Mouse (Mus musculus) layer of hippocampus, adult 2 months (tissue): Measurements from ENCODE around the gene Acp6. TPM values are rescaled to one million over a fixed set of nuclear protein-coding genes. Genes with fewer than 3 reads are reported as not detected.
"Not testable (repeated sequence)": the region's sequence is repeated elsewhere in the genome, so short reads cannot be mapped to it uniquely, and the experiment has no call there.

Experiments
- DNase-seq, 2 experiments: peaks; one replicate each; pipeline ENCODE4 v3.0.0; 2022; ENCODE audit warnings: low spot score in 2 of 2
- H3K27ac ChIP-seq: fragments of 200-600 bp; 2 replicates; pipeline ENCODE4 v1.8.1; 2022
- H3K4me3 ChIP-seq: fragments of 200-600 bp; 2 replicates; pipeline ENCODE4 v1.8.1; 2022; ENCODE audit warnings: mild to moderate bottlenecking
- CTCF ChIP-seq: fragments of 200-600 bp; conservative IDR thresholded peaks from 2 replicates; pipeline ENCODE4 v1.8.1; 2022; ENCODE audit warnings: antibody characterized with exemption, mild to moderate bottlenecking, moderate library complexity
- long read RNA-seq, 2 experiments: library from polyadenylated mRNA; stranded (forward); transcript quantifications; one replicate each; pipeline ENCODE4 v2.0.0; 2021; ENCODE audit warnings: borderline mapping rate in 2 of 2
- total RNA-seq, 2 experiments: library from RNA; stranded (reverse); gene quantifications; 2 replicates each; pipeline ENCODE4 v1.2.3; 2021

Gene Acp6
- total RNA-seq = 10 to 100 TPM; 35.9 to 37.7 TPM
- long read RNA-seq, experiment 1, transcript Acp6-201 (10 exons, 1,754 nt) = major isoform, 9 of 26 reads
- long read RNA-seq, experiment 1, partial matches to known transcripts = 2 of 26 reads
- long read RNA-seq, experiment 1, other reads (novel, unspliced or antisense) = 12 of 26 reads
- long read RNA-seq, experiment 2, transcript Acp6-201 (10 exons, 1,754 nt) = major isoform, 16 of 41 reads
- long read RNA-seq, experiment 2, partial matches to known transcripts = 2 of 41 reads
- long read RNA-seq, experiment 2, other reads (novel, unspliced or antisense) = 17 of 41 reads

DNA sequence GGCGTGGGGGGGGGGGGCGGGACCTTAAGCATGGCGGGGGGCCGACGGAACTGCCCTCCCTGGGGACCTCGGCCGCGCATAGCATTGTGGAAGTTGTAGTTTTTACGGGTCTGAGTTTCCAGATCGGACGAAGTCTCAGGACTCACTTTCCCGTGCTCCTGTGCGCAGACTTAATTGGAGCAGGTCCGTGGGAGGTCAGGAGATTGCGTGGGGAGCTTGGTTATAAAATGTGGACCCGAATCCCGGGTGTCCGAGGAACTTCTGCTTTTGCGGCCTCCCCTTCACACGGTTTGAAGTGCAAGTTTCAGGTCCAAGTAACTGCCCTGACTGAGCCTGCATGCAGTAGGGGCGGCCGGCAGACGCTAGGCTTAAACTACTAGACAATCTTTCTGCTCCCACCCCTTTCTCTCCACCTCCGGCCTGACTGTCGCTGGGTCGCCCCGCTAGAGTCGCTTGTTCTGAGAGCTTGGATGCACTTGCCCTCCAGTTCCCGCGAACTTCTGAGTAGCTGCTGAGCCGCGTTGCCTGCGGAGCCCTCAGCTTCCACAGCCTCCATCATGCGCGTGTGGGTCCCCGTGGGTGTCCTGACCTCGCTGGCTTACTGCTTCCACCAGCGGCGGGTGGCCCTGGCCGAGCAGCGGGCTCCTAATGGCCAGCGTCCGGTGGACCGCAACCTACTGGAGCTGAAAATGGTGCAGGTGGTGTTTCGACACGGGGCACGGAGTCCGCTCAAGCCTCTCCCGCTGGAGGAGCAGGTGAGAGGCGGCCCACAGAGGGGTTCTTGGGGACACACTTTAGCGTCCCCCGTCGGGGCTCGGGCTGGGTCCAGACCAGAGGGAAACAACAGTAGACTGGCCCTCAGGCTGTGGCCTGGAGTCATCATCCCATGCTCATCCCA lies at the start of gene Acp6:
Gene Acp6, plus strand, starts transcription at position 167 of the 898 bp plus-strand sequence.
- peak within 1 kb of the TSS; percentile 85 for H3K27ac ChIP-seq
- DNase-seq = peak; percentile 87 to 94
- H3K4me3 ChIP-seq = peak within 1 kb of the TSS; percentile 68
- no peak for TF ChIP-seq CTCF

DNA sequence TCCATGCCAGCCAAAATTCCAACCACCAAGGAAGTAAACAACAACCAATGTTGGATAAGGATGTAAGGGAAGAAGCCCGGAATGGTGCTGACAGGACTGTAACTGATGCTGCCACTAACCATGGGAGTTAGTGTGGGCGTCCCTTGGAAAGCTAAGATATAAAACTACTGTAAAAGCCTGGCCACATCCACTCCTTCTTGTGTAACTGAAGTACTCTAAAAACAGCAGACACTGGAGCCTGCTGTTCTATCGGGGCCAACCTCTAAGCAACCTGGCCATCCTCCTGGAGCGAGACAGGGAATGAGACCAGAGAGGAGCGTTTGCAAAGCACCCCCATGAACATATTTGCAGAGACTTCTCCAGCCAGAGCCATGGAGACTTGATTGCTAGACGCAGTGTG lies 41.1 kb upstream of the Acp6 start:
- no peak overlapping the region for H3K4me3 ChIP-seq
- no peak overlapping the region for H3K27ac ChIP-seq
- TF ChIP-seq CTCF = no peak
- DNase-seq = no peak

DNA sequence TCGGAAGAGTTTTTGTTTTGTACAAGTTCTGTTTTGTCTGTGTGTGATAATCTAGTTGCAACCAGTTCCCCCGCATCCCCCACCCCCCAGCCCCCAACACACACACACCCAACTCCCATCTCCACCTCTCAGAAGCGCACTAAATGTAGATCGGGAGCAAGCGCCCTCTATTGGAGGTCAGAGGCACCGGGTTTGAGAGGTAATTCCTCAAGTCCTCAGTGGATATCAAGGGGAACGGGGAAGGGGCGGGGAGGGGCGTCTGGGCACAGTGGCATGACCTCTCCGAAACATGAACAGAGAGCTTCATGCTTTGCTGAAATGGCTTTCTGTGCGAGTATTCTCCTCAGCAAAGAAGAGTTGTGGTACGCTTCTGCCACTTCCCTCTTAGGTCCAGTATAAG lies 40.3 kb upstream of the Acp6 start:
- Histone ChIP-seq H3K4me3 (no peak overlapping the region), H3K27ac (no peak overlapping the region)
- TF ChIP-seq CTCF = no peak
- DNase-seq = no peak

DNA sequence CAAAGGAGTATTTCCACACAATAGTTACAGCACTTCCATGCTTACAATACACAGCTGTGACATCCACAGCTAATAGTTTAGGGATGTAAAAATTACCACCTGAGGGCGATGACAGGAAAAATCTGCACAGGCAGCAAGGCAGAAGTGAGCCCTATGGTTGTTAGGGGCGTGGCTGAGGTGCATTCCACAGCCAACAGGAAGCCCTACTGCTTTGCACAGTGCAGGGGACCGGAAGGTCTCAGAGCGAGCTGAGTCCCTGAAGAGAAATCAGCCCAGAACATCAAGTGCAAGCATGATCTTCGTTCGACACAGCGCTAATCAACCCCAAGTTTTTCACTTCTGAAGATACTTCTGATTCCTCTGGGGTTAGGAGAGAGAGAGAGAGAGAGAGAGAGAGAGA lies 34.4 kb upstream of the Acp6 start:
- Histone ChIP-seq H3K27ac (no peak overlapping the region), H3K4me3 (no peak overlapping the region)
- TF ChIP-seq CTCF = no peak
- no peak for DNase-seq

DNA sequence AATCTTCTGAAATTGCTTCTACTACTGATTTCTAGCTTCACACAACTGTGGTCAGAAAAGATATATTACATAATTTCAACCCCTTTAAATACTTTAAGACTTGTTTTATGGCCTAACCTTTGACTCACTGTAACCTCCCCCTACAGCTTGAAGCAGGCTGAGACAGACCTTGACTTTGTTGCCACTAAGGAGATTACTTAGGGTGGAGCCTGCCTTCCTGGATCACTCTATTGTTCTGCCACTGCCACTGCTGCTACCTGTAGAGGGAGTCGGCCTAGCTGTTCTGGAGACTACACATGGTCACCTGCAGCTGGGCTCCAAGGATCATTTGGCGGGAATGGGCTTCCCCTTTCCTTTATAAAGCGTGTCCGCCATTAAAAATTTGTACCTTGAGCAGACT lies 29.2 kb upstream of the Acp6 start:
- Histone ChIP-seq H3K27ac (no peak overlapping the region), H3K4me3 (no peak overlapping the region)
- DNase-seq = no peak
- no peak for TF ChIP-seq CTCF

DNA sequence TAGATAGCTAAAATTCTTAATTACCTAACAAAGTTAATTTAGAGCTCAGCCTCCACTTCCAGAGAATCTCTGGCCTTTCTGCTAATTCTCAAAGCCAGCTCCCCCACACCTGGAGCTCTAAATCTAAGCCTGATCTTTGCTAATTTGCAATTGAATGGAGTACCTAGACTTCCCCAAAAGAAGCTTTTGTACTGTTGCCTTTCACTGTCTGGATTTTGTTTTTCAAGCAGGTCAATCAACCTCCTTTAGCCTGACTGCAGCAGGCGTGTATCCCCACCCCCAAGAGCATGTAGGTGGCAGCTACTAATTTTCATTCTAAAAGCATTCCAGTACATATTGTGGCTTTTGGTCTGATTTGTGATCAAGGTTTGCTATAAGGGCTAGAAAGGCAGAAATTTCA lies 20.9 kb upstream of the Acp6 start:
- not testable (repeated sequence) for DNase-seq, H3K4me3 ChIP-seq, H3K27ac ChIP-seq

DNA sequence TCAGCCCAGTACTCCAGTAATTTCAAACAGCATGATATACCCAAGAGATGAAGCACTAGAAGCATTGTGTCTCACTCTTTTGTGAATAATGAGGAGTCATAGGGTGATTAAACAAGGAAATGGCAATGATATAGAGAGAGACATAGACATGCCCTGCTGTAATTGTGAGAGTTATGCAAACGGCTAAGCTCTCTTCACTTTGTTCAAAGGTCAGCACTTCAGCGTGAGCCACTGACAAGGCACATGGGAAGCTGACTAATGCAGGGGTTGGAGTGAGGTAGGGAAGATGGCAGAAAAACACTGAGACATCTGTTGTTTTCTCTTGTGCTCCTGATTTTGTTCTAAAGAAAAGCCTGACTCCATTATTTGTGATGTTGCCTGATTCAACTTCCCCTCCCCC lies 7.5 kb upstream of the Acp6 start:
- TF ChIP-seq CTCF = no peak
- no peak for DNase-seq

DNA sequence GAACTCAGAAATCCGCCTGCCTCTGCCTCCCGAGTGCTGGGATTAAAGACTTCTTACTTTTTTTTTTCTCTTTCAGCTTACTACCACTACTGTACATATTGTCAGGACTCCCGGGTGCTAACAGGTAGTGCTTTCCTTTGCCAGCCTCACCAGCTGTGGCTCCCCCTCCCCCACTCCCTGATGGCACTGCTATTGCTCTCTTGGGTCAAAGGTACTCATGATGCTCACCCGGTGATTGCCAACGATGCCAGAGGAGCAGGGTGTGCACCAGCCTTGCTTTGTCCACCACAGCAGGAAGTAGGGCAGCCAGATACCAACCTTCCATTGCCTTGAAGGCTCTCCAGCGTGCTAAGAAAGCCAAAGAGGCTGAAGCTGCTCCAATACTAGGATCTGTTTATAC lies 2.1 kb upstream of the Acp6 start:
- no peak overlapping the region for H3K27ac ChIP-seq
- no peak overlapping the region for H3K4me3 ChIP-seq
- DNase-seq = no peak
- TF ChIP-seq CTCF = no peak

More for the DNA sequence above, 7.5 kb upstream of the Acp6 start:
- Histone ChIP-seq H3K27ac (no peak overlapping the region), H3K4me3 (no peak overlapping the region)

DNA sequence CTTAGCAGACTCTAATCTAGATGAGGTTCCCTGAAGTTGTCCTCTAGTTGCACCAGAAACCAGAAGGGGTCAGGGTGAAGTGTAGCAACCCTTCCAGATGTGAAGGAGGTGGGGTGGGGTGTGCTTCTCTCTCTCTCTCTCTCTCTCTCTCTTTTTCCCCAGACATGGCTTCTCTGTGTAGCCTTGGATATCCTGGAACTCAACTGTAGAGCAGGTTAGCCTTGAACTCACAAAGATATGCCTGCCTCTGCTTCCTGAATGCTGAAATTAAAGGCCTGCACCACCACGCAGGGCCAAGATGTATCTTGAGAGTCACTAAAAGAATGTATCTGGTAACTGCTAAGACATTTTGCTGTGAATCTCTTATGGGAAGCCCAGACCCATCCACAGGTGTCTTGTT lies 1.3 kb upstream of the Acp6 start:
- TF ChIP-seq CTCF = no peak
- no peak overlapping the region for H3K27ac ChIP-seq
- H3K4me3 ChIP-seq = no peak overlapping the region
- no peak for DNase-seq

DNA sequence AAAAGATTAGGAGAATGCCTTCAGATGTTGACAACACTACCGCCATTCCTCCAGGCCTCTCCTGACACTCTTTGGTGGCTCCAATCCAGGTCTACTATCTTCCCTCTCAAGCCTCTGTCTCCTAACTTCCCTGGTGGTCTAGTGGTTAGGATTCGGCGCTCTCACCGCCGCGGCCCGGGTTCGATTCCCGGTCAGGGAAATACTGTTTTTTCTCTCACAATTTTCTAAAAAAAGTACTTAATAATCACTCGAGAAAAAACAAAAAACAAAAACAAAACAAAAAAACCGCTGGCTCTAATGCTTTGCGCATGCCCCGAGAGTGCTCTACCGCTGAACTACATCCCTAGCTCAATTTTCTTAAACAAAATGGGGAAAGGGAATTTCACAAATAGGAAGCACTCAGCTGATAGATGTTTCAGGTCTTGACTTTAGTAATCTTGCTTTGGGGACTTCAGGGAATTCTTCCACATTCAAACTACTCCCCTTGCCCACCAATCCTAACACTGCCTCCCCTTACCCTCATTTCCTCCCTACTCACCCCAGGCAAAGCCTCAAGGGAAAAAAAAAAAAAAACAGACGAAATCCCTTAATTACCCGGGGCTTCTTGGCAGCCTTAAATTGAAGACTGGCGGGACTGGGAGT lies 498 bp upstream of the Acp6 start:
- Histone ChIP-seq H3K4me3 (peak overlapping the region; percentile 68), H3K27ac (peak overlapping the region; percentile 85)
- peak; percentile 87 to 95 for DNase-seq
- no peak for TF ChIP-seq CTCF

DNA sequence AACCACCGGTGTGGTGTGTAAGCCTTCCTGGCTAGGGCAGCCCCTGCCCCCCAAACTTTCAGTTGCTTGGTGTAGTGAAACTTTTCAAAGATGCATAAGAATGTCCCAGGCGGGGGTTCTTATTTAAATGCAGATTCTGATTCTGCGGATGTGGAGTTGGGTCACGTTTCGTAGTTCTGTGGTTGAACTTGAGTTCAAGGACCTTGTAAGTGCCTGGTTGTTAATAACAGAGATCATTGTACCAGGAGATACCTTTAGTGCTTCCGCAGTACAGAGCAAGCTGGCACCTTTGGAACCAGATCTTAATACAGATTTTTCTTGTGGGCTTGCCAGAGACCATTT lies 903 bp downstream of the Acp6 start:
- TF ChIP-seq CTCF = no peak
- Histone ChIP-seq H3K4me3 (peak overlapping the region; percentile 68), H3K27ac (peak overlapping the region; percentile 85)
- DNase-seq = no peak

DNA sequence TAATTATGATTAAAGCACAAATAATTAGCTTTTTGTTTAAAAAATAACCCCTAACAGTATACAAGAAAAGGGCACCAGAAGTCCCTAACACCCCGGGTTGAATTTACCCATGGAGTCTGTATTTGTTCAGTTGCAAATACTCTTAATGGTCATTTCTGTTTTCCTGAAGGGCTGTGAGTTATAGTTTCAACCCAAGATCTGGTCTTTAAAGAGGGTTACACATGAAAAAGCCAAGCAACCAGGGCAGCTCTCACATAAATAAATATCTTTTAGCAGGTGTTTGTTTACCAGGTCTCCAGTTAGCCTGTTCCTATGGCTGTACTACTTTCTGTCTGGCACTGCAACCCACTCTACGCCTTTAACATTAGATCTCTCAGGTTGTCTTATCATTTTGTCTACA lies 1.4 kb downstream of the Acp6 start:
- peak overlapping the region; percentile 68 for H3K4me3 ChIP-seq
- TF ChIP-seq CTCF = no peak
- DNase-seq = no peak
- H3K27ac ChIP-seq = no peak overlapping the region

DNA sequence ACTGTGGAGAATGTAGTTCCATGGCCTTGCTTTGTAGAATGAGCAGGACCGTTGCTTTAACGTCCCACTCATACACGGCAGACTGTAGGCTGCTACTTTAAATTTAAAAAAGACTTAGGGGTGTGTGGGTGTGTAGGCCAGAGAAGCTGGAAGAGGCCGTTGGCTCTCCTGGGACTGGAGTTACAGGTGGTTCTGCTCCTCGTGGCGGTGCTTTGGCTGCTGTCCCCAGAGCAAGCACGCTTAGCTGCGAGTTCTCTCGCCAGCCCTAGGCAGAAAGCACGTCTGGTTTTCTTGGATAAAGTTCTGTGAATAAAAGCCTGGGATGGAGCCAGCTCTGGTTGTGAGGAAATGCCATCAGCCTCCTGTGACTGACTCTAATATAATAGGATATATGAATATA lies 2.3 kb downstream of the Acp6 start:
- no peak for TF ChIP-seq CTCF
- peak overlapping the region; percentile 11; the same call in 1 of the 2 replicates for H3K4me3 ChIP-seq
- DNase-seq = peak in 1 of 2 experiments; percentile 36
- H3K27ac ChIP-seq = no peak overlapping the region
